Mouse (Mus musculus) neural tube, embryonic 15.5 days (tissue): ENCODE results near the gene Sh3glb2. TPM values are rescaled to one million over a fixed set of nuclear protein-coding genes. Genes with fewer than 3 reads are reported as not detected.

Experiments
- ATAC-seq: fragments of 200-750 bp; cut with Nextera tagmentation; 2 replicates; pipeline ENCODE4 v1.8.0; 2017; ENCODE audit warnings: mild to moderate bottlenecking, moderate TSS enrichment, moderate library complexity; ENCODE audit not compliant: low FRiP score
- H3K27ac ChIP-seq: fragments of 300-500 bp; sonication (generic); replicated peaks from 2 replicates; pipeline ENCODE4 v1.5.1; 2015; ENCODE audit warnings: mild to moderate bottlenecking, inconsistent platforms
- H3K27me3 ChIP-seq: fragments of 300-500 bp; sonication (generic); replicated peaks from 2 replicates; pipeline ENCODE4 v1.6.1; 2015; ENCODE audit warnings: inconsistent platforms
- H3K36me3 ChIP-seq: fragments of 300-500 bp; sonication (generic); 2 replicates; pipeline ENCODE4 v1.6.1; 2015; ENCODE audit warnings: inconsistent platforms
- H3K4me1 ChIP-seq: fragments of 300-500 bp; sonication (generic); 2 replicates; pipeline ENCODE4 v1.6.1; 2015; ENCODE audit warnings: inconsistent platforms
- H3K4me2 ChIP-seq: fragments of 300-500 bp; sonication (generic); 2 replicates; pipeline ENCODE4 v1.6.1; 2015; ENCODE audit warnings: inconsistent platforms, mild to moderate bottlenecking, moderate library complexity
- H3K4me3 ChIP-seq: fragments of 300-500 bp; sonication (generic); replicated peaks from 2 replicates; pipeline ENCODE4 v1.5.1; 2015; ENCODE audit warnings: mild to moderate bottlenecking, inconsistent platforms
- H3K9ac ChIP-seq: fragments of 300-500 bp; sonication (generic); replicated peaks from 2 replicates; pipeline ENCODE4 v1.6.1; 2015; ENCODE audit warnings: mild to moderate bottlenecking, inconsistent platforms
- H3K9me3 ChIP-seq: fragments of 300-500 bp; sonication (generic); replicated peaks from 2 replicates; pipeline ENCODE4 v1.6.1; 2016; ENCODE audit warnings: inconsistent platforms
- WGBS: fragments of 180-500 bp; shearing (Covaris S2); methylation state at CpG from one replicate; pipeline ENCODE4 v1.1.7; 2015; ENCODE audit warnings: mixed read lengths; 5-methylcytosine and 5-hydroxymethylcytosine counted together
- polyA plus RNA-seq: library from polyadenylated mRNA; unstranded; fragments of >200 nt; fragmentation: Nextera tagmentation; extraction: Ambion mirVana; gene quantifications from 2 replicates; pipeline ENCODE4 v1.2.1, GENCODE M21; 2015

Sh3glb2 gene
- polyA plus RNA-seq, 1 experiment from 2014 or later: 200 TPM

- H3K36me3 ChIP-seq: peaks cover 52% of the 10 kb centered on the region
- WGBS: 89% methylated on average over 7 of the region's 7 CpGs
- H3K4me1 ChIP-seq: peaks cover 43% of the 10 kb centered on the region
- H3K9me3 ChIP-seq: no peaks in the 10 kb centered on the region
- H3K9ac ChIP-seq: no peak overlapping the region
- H3K4me3 ChIP-seq: no peak overlapping the region
- no peaks in the 10 kb centered on the region for H3K27me3 ChIP-seq
- H3K4me2 ChIP-seq: no peak overlapping the region
- ATAC-seq: no peak
- no peak overlapping the region for H3K27ac ChIP-seq
Measured at GRCm38 (mm10) chr2:30396246-30396645, 37.1 kb upstream of the Sh3glb2 start.

- ATAC-seq: no peak
- H3K9ac ChIP-seq: no peak overlapping the region
- H3K4me2 ChIP-seq: no peak overlapping the region
- peaks cover 48% of the 10 kb centered on the region for H3K4me1 ChIP-seq
- H3K27ac ChIP-seq: no peak overlapping the region
- no peak overlapping the region for H3K4me3 ChIP-seq
- 92% methylated on average over 7 of the region's 7 CpGs for WGBS
- H3K9me3 ChIP-seq: no peaks in the 10 kb centered on the region
- peaks cover 51% of the 10 kb centered on the region for H3K36me3 ChIP-seq
- no peaks in the 10 kb centered on the region for H3K27me3 ChIP-seq
Measured at GRCm38 (mm10) chr2:30395757-30396156, 36.6 kb upstream of the Sh3glb2 start.

GRCm38 (mm10) chr2:30393370-30393656, 34.2 kb upstream of the Sh3glb2 start:
- no peak for ATAC-seq
- peak overlapping the region; percentile 93 for H3K27ac ChIP-seq
- peak overlapping the region; percentile 90 for H3K4me2 ChIP-seq
- no peaks in the 10 kb centered on the region for H3K9me3 ChIP-seq
- peaks cover 33% of the 10 kb centered on the region for H3K4me1 ChIP-seq
- whole genome bisulfite sequencing: 81% methylated on average over 1 of the region's 1 CpGs
- peaks cover 27% of the 10 kb centered on the region for H3K36me3 ChIP-seq
- H3K9ac ChIP-seq: peak overlapping the region; percentile 67
- peak overlapping the region; percentile 70 for H3K4me3 ChIP-seq
- H3K27me3 ChIP-seq: no peaks in the 10 kb centered on the region

- Histone ChIP-seq H3K4me2 (peak overlapping the region; percentile 90), H3K9me3 (no peaks in the 10 kb centered on the region), H3K27me3 (no peaks in the 10 kb centered on the region), H3K4me1 (peaks cover 33% of the 10 kb centered on the region), H3K4me3 (peak overlapping the region; percentile 70), H3K27ac (peak overlapping the region; percentile 93), H3K36me3 (peaks cover 22% of the 10 kb centered on the region), H3K9ac (peak overlapping the region; percentile 67)
- ATAC-seq: peak; percentile 85
- WGBS: under 1% methylated on average over 54 of the region's 54 CpGs
Measured at GRCm38 (mm10) chr2:30392577-30393369, 33.6 kb upstream of the Sh3glb2 start.

- peaks cover 16% of the 10 kb centered on the region for H3K36me3 ChIP-seq
- peak within 1 kb of the TSS; percentile 67 for H3K9ac ChIP-seq
- H3K4me1 ChIP-seq: peaks cover 33% of the 10 kb centered on the region
- H3K4me3 ChIP-seq: peak within 1 kb of the TSS; percentile 70
- no peaks in the 10 kb centered on the region for H3K27me3 ChIP-seq
- H3K27ac ChIP-seq: peak within 1 kb of the TSS; percentile 93
- H3K4me2 ChIP-seq: peak within 1 kb of the TSS; percentile 90
- no peaks in the 10 kb centered on the region for H3K9me3 ChIP-seq
- ATAC-seq: peak; percentile 98
- under 1% methylated on average over 40 of the region's 40 CpGs for WGBS
Measured at GRCm38 (mm10) chr2:30392114-30392576, 33.0 kb upstream of the Sh3glb2 start, which contains the start of gene Dolpp1. Gene Dolpp1 (plus strand): TSS chr2:30392254.

GRCm38 (mm10) chr2:30389000-30389399, 29.9 kb upstream of the Sh3glb2 start:
- H3K27ac ChIP-seq: no peak overlapping the region
- WGBS: 95% methylated on average over 2 of the region's 2 CpGs

GRCm38 (mm10) chr2:30386913-30387312, 27.8 kb upstream of the Sh3glb2 start:
- H3K4me3 ChIP-seq: no peak overlapping the region
- no peak overlapping the region for H3K9ac ChIP-seq
- no peak overlapping the region for H3K4me2 ChIP-seq
- H3K27me3 ChIP-seq: no peaks in the 10 kb centered on the region
- 90% methylated on average over 9 of the region's 9 CpGs for WGBS
- no peaks in the 10 kb centered on the region for H3K9me3 ChIP-seq
- H3K27ac ChIP-seq: no peak overlapping the region
- no peak for ATAC-seq
- H3K4me1 ChIP-seq: peaks cover 14% of the 10 kb centered on the region
- H3K36me3 ChIP-seq: peaks cover 38% of the 10 kb centered on the region

More at GRCm38 (mm10) chr2:30389000-30389399, 29.9 kb upstream of the Sh3glb2 start:
- ATAC-seq: no peak
- Histone ChIP-seq H3K4me1 (peaks cover 25% of the 10 kb centered on the region), H3K9me3 (no peaks in the 10 kb centered on the region), H3K27me3 (no peaks in the 10 kb centered on the region), H3K36me3 (peaks cover 18% of the 10 kb centered on the region), H3K4me3 (no peak overlapping the region), H3K4me2 (no peak overlapping the region), H3K9ac (no peak overlapping the region)

- Histone ChIP-seq H3K27me3 (no peaks in the 10 kb centered on the region), H3K9ac (no peak overlapping the region), H3K4me3 (no peak overlapping the region), H3K27ac (no peak overlapping the region), H3K4me1 (peaks cover under 1% of the 10 kb centered on the region; the same call in 1 of the 2 replicates), H3K36me3 (peaks cover 51% of the 10 kb centered on the region), H3K9me3 (no peaks in the 10 kb centered on the region), H3K4me2 (no peak overlapping the region)
- WGBS: 85% methylated on average over 4 of the region's 4 CpGs
- ATAC-seq: no peak
Measured at GRCm38 (mm10) chr2:30385591-30385990, 26.5 kb upstream of the Sh3glb2 start.

- Histone ChIP-seq H3K4me2 (no peak overlapping the region), H3K27ac (no peak overlapping the region), H3K36me3 (peaks cover 56% of the 10 kb centered on the region), H3K9me3 (no peaks in the 10 kb centered on the region), H3K4me3 (no peak overlapping the region), H3K4me1 (no peaks in the 10 kb centered on the region), H3K9ac (no peak overlapping the region), H3K27me3 (no peaks in the 10 kb centered on the region)
- WGBS: 78% methylated on average over 5 of the region's 5 CpGs
- no peak for ATAC-seq
Measured at GRCm38 (mm10) chr2:30384814-30385213, 25.7 kb upstream of the Sh3glb2 start.

GRCm38 (mm10) chr2:30381377-30381725, 22.2 kb upstream of the Sh3glb2 start:
- Histone ChIP-seq H3K27ac (no peak overlapping the region), H3K9me3 (no peaks in the 10 kb centered on the region), H3K4me2 (no peak overlapping the region), H3K4me1 (no peaks in the 10 kb centered on the region), H3K9ac (no peak overlapping the region), H3K4me3 (no peak overlapping the region), H3K27me3 (no peaks in the 10 kb centered on the region), H3K36me3 (peaks cover 89% of the 10 kb centered on the region)
- WGBS: 95% methylated on average over 4 of the region's 4 CpGs
- ATAC-seq: no peak

GRCm38 (mm10) chr2:30380564-30381376, 21.6 kb upstream of the Sh3glb2 start:
- peaks cover 93% of the 10 kb centered on the region for H3K36me3 ChIP-seq
- H3K27ac ChIP-seq: no peak overlapping the region
- H3K9ac ChIP-seq: no peak overlapping the region
- H3K4me1 ChIP-seq: no peaks in the 10 kb centered on the region
- no peak overlapping the region for H3K4me2 ChIP-seq
- no peak for ATAC-seq
- no peaks in the 10 kb centered on the region for H3K9me3 ChIP-seq
- no peaks in the 10 kb centered on the region for H3K27me3 ChIP-seq
- H3K4me3 ChIP-seq: no peak overlapping the region
- 93% methylated on average over 10 of the region's 10 CpGs for WGBS

- Histone ChIP-seq H3K36me3 (peaks cover 89% of the 10 kb centered on the region), H3K27ac (no peak overlapping the region), H3K4me2 (no peak overlapping the region), H3K9ac (no peak overlapping the region), H3K4me3 (no peak overlapping the region), H3K4me1 (no peaks in the 10 kb centered on the region), H3K9me3 (no peaks in the 10 kb centered on the region), H3K27me3 (no peaks in the 10 kb centered on the region)
- WGBS: 90% methylated on average over 7 of the region's 7 CpGs
- no peak for ATAC-seq
Measured at GRCm38 (mm10) chr2:30379307-30379706, 20.2 kb upstream of the Sh3glb2 start.
